Mouse (Mus musculus): Measurements from ENCODE around the gene Kcnk7.

DNA sequence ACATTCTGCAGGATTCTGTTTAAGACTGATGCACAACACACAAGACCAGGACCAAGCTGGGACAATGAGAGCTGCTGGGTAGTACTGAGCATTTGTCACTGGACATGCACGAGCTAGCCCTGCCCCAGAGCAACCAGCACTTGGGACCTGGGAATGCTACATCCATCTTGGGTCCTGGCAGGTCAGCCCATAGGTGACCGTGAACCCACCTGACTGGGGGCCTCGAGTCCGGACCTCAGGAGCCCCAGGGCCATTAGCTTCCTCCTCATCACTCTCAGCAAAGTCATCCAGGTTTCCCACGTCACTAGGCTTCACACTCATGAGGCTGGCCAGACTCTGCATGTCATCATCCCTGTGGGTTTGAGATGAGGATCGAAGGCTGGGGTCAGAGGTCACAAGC, 17.1 kb downstream of the Kcnk7 start:
- no peak for TF ChIP-seq CHD2 (IDR thresholded peaks at IDR 0.05; ENCODE audit: low read depth, low read length)
- no peak for TF ChIP-seq HCFC1 (IDR thresholded peaks at IDR 0.05; ENCODE audit: borderline replicate concordance, insufficient read depth, low read length)
- no peak for TF ChIP-seq MAFK (IDR thresholded peaks at IDR 0.05; ENCODE audit: insufficient read depth, low read depth, low read length)
- TF ChIP-seq ZC3H11A (IDR thresholded peaks at IDR 0.05; ENCODE audit: borderline replicate concordance, low read depth, low read length) = no peak
- no peak for TF ChIP-seq ZNF384 (IDR thresholded peaks at IDR 0.05; ENCODE audit: low read depth, low read length)
